Mouse (Mus musculus) large intestine, adult 2 months (tissue): ENCODE measurements around the gene Aire. TPM values are rescaled to one million over a fixed set of nuclear protein-coding genes. Genes with fewer than 3 reads are reported as not detected.
"Not testable (repeated sequence)": the region's sequence is repeated elsewhere in the genome, so short reads cannot be mapped to it uniquely, and the experiment has no call there.

Experiments used
- DNase-seq: peaks from one replicate; pipeline ENCODE4 v3.0.0-alpha.2; 2012; ENCODE audit warnings: low read depth, low spot score
- WGBS: fragments of 180-500 bp; shearing (Covaris S2); methylation state at CpG from one replicate; pipeline ENCODE4 v1.1.7; 2018; 5-methylcytosine and 5-hydroxymethylcytosine counted together
- polyA plus RNA-seq: library from polyadenylated mRNA; depleted of rRNA; stranded (reverse); fragments of >200 nt; gene quantifications from 2 replicates; pipeline ENCODE4 v1.2.3, GENCODE M21; 2012; rRNA removed

The Aire gene
- polyA plus RNA-seq, 1 experiment: 0.53 TPM

- 84% methylated on average over 5 of the region's 5 CpGs for WGBS
- DNase-seq: not testable (repeated sequence)
These were observed 32.3 kb downstream of the Aire start for GRCm38 (mm10) chr10:78011116-78011515.

GRCm38 (mm10) chr10:78010335-78010734 lies 33.1 kb downstream of the Aire start:
- WGBS: 6% methylated on average over 10 of the region's 10 CpGs
- no peak for DNase-seq

GRCm38 (mm10) chr10:78009945-78010293 lies 33.5 kb downstream of the Aire start, which contains the start of gene Pfkl:
Pfkl (minus strand) TSS chr10:78010083.
- DNase-seq: no peak
- under 1% methylated on average over 9 of the region's 9 CpGs for WGBS

- DNase-seq: peak; percentile 78
- under 1% methylated on average over 59 of the region's 59 CpGs for WGBS
These were observed 34.0 kb downstream of the Aire start for GRCm38 (mm10) chr10:78009184-78009944.

GRCm38 (mm10) chr10:78008169-78008568 lies 35.2 kb downstream of the Aire start:
- WGBS: 68% methylated on average over 3 of the region's 3 CpGs
- DNase-seq: no peak

- 35% methylated on average over 7 of the region's 7 CpGs for WGBS
- no peak for DNase-seq
These were observed 36.2 kb downstream of the Aire start for GRCm38 (mm10) chr10:78007203-78007602.

- DNase-seq: no peak
- WGBS: 78% methylated on average over 4 of the region's 4 CpGs
These were observed 37.5 kb downstream of the Aire start for GRCm38 (mm10) chr10:78005791-78006438.

GRCm38 (mm10) chr10:78004479-78005100 lies 38.8 kb downstream of the Aire start:
- 37% methylated on average over 3 of the region's 3 CpGs for WGBS
- DNase-seq: peak; percentile 81

GRCm38 (mm10) chr10:78002316-78002715 lies 41.1 kb downstream of the Aire start:
- 94% methylated on average over 2 of the region's 2 CpGs for WGBS
- no peak for DNase-seq

- DNase-seq: no peak
- WGBS: 85% methylated on average over 11 of the region's 11 CpGs
These were observed 41.6 kb downstream of the Aire start for GRCm38 (mm10) chr10:78001796-78002195.

- no peak for DNase-seq
- 92% methylated on average over 5 of the region's 5 CpGs for WGBS
These were observed 43.2 kb downstream of the Aire start for GRCm38 (mm10) chr10:78000200-78000599.

GRCm38 (mm10) chr10:77995639-77996038 lies 47.8 kb downstream of the Aire start:
- DNase-seq: no peak
- 81% methylated on average over 3 of the region's 3 CpGs for WGBS

GRCm38 (mm10) chr10:77985775-77986174 lies 57.6 kb downstream of the Aire start:
- DNase-seq: no peak
- 84% methylated on average over 5 of the region's 5 CpGs for WGBS

- WGBS: 1% methylated on average over 4 of the region's 4 CpGs
- DNase-seq: peak; percentile 86
These were observed 58.8 kb downstream of the Aire start for GRCm38 (mm10) chr10:77984660-77985059.

Other genes starting within 250 kb of the Aire start
- gene Gm9639, start 248.5 kb downstream of the Aire start, polyA plus RNA-seq: not detected in 2 replicates
- not detected in 2 replicates for gene Gm19668, start 244.5 kb downstream of the Aire start, polyA plus RNA-seq
- gene Gm9507, start 231.8 kb downstream of the Aire start, polyA plus RNA-seq: not detected in 2 replicates
- not detected in 2 replicates for gene Gm2696, start 228.9 kb downstream of the Aire start, polyA plus RNA-seq
- not detected in 2 replicates for gene Krtap10-4, start 216.5 kb downstream of the Aire start, polyA plus RNA-seq
- gene Krtap10-10, start 207.7 kb downstream of the Aire start, polyA plus RNA-seq: not detected in 2 replicates
- not detected in 2 replicates for gene Gm36176, start 196.8 kb downstream of the Aire start, polyA plus RNA-seq
- gene Gm10318, start 190.8 kb downstream of the Aire start, polyA plus RNA-seq: not detected in 2 replicates
- not detected in 2 replicates for gene Gm3285, start 181.6 kb downstream of the Aire start, polyA plus RNA-seq
- gene Lrrc3, start 141.1 kb downstream of the Aire start, polyA plus RNA-seq: 6.4 and 6.8 TPM in 2 replicates
- gene Trpm2, start 73.0 kb downstream of the Aire start, polyA plus RNA-seq: 2.4 and 4.4 TPM in 2 replicates
- gene 1810043G02Rik, start 65.1 kb downstream of the Aire start, polyA plus RNA-seq: 10.4 and 13.1 TPM in 2 replicates
- gene Pfkl, start 33.5 kb downstream of the Aire start, polyA plus RNA-seq: 29.8 and 41.2 TPM in 2 replicates
- 0.73 and 1.1 TPM in 2 replicates for gene Dnmt3l, start 1.7 kb downstream of the Aire start, polyA plus RNA-seq
- gene Icosl, start 25.7 kb upstream of the Aire start, polyA plus RNA-seq: 12.1 and 16.2 TPM in 2 replicates
- 51.9 and 61.5 TPM in 2 replicates for gene D10Jhu81e, start 126.2 kb upstream of the Aire start, polyA plus RNA-seq
- gene Pwp2, start 141.5 kb upstream of the Aire start, polyA plus RNA-seq: 7.9 and 9.2 TPM in 2 replicates
- 53.6 and 84.4 TPM in 2 replicates for gene Trappc10, start 201.0 kb upstream of the Aire start, polyA plus RNA-seq